Mouse (Mus musculus): ENCODE results near the gene S100a16.

DNA sequence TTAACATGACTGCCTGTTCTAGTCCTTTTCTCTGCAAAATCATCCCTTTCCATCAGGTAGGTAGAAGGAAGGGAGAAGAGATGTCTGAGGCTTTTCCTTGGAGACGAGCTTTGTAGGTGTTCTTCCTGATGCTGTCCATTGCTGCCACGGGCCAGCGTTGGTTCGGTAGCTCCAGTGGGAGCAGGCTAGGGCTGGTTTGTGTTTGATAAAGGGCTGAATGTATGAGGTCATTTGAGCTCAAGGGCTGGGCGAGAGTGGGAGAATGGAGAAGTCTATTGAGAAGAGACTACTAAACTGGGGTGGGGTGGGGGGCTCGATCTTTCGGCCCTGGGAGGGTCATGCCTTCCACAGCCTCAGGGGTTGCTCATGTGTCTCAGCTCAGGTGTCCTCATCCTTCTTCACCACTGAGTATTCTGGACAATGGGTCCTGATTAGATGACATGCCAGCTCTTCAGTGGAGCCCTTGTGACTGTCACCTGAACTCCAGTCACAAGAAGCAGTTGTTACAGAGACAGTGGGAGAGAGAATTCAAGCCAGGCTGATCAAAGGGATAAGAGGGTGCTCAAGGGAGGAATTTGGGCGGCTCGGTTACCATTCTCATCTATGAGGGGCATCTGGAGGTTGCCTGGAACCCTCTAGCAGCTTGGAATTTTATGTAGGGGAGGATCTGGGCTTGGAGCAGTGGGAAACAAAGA, 24.0 kb upstream of the S100a16 start:
- TF ChIP-seq CTCF (IDR thresholded peaks at IDR 0.05; ENCODE audit: borderline replicate concordance, insufficient read depth, low read length) (no peak), POLR2A (IDR thresholded peaks at IDR 0.05; ENCODE audit: low read depth, low read length) (no peak)

Data from embryonic fibroblast, embryonic 13.5 days (primary cell).